In the genomic region with DNA sequence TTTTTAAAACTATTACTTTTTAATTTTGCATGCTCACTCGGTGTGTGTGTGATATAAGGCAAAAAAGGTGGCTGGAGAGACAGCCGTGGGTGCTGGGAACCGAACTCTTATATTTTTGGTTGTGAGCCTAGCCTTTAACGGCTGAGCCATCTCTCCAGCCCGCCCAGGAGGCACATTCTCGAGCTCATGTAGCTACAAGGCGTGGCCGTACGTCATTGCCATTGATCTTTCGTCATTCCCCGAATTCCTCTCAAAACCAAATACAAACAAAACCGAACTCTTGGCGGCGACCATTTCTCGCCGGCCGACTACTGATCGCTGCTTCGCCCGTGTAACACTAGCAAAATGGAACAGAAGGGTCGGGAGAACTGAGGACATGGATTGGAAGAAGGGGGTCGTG, we compare ENCODE assay signal across 8 mouse cellular contexts. TPM values are rescaled to one million over a fixed set of nuclear protein-coding genes. Genes with fewer than 3 reads are reported as not detected.
DNase-seq lines count a peak whose midpoint lies in the region; ATAC-seq and TF ChIP-seq lines count a peak whose summit lies in the region.
"Not testable (repeated sequence)": the region's sequence is repeated elsewhere in the genome, so short reads cannot be mapped to it uniquely, and the experiment has no call there.

No protein-coding gene starts in this region.

- not testable (repeated sequence) for TF ChIP-seq POLR2A in myocyte (IDR thresholded peaks at IDR 0.05; ENCODE audit: insufficient read length, low read depth)

- TF ChIP-seq CTCF in kidney, postnatal 0 days (IDR thresholded peaks at IDR 0.05; ENCODE audit: low read depth), result not testable (repeated sequence)

- 1% methylated on average over 22 of the region's 22 CpGs for WGBS in heart, embryonic 13.5 days
- WGBS in kidney, postnatal 0 days, result under 1% methylated on average over 22 of the region's 22 CpGs
- under 1% methylated on average over 22 of the region's 22 CpGs for WGBS in liver, embryonic 11.5 days

- H3K9ac ChIP-seq in heart, embryonic 13.5 days, result peak overlapping the region; percentile 85
- H3K9ac ChIP-seq in kidney, postnatal 0 days (ENCODE audit: low read depth, low read length), result peak overlapping the region; percentile 65
- H3K9ac ChIP-seq in liver, embryonic 11.5 days (ENCODE audit: low read depth, low read length), result peak overlapping the region; percentile 71

- peak overlapping the region; percentile 65 for H3K4me2 ChIP-seq in heart, embryonic 13.5 days
- peak overlapping the region; percentile 49 for H3K4me2 ChIP-seq in kidney, postnatal 0 days (ENCODE audit: low read length)
- peak overlapping the region; percentile 57 for H3K4me2 ChIP-seq in liver, embryonic 11.5 days
- peak overlapping the region; percentile 40 for H3K4me2 ChIP-seq in myocyte (ENCODE audit: low read depth)

- H3K9me3 ChIP-seq in heart, embryonic 13.5 days; kidney, postnatal 0 days (replicated peaks; ENCODE audit: low read length); liver, embryonic 11.5 days (ENCODE audit: control insufficient read depth, low read length): not testable (repeated sequence)

- peak overlapping the region; percentile 77 for H3K4me3 ChIP-seq in brown adipose tissue, adult 24 weeks (ENCODE audit: insufficient read depth, low read depth, low read length)
- peak overlapping the region; percentile 75 for H3K4me3 ChIP-seq in heart, embryonic 13.5 days
- peak overlapping the region; percentile 64 for H3K4me3 ChIP-seq in kidney, postnatal 0 days (replicated peaks; ENCODE audit: low read depth, low read length)
- peak overlapping the region; percentile 65 for H3K4me3 ChIP-seq in liver, embryonic 11.5 days (ENCODE audit: low read depth, low read length)
- peak overlapping the region; percentile 82 for H3K4me3 ChIP-seq in myocyte

- H3K27me3 ChIP-seq in heart, embryonic 13.5 days (replicated peaks); kidney, postnatal 0 days (ENCODE audit: insufficient read depth, low read length); liver, embryonic 11.5 days (replicated peaks; ENCODE audit: control insufficient read depth, insufficient read depth, low read length); myocyte (ENCODE audit: control insufficient read depth, insufficient read depth, insufficient read length): not testable (repeated sequence)

- peak; percentile 82 for DNase-seq in kidney, postnatal 0 days (ENCODE audit: low spot score)
- peak; percentile 88 for DNase-seq in liver, embryonic 11.5 days (ENCODE audit: low spot score)
- peak; percentile 89 to 96 for DNase-seq in spleen, postnatal 4 days (ENCODE audit: low spot score in 2 of 2)

- not testable (repeated sequence) for H3K79me2 ChIP-seq in myocyte (ENCODE audit: control insufficient read depth, insufficient read depth)

- peak overlapping the region; percentile 79 for H3K27ac ChIP-seq in brown adipose tissue, adult 24 weeks (replicated peaks; ENCODE audit: low read depth, low read length)
- peak overlapping the region; percentile 78 for H3K27ac ChIP-seq in heart, embryonic 13.5 days (replicated peaks)
- peak overlapping the region; percentile 88 for H3K27ac ChIP-seq in kidney, postnatal 0 days
- peak overlapping the region; percentile 71; the same call in 1 of the 2 replicates for H3K27ac ChIP-seq in liver, embryonic 11.5 days (ENCODE audit: low read depth, low read length)

- H3ac ChIP-seq in myocyte (ENCODE audit: control insufficient read depth, insufficient read length), result peak overlapping the region; percentile 93

- not testable (repeated sequence) for H3K4me1 ChIP-seq in brown adipose tissue, adult 24 weeks (ENCODE audit: control insufficient read depth, insufficient read depth, insufficient read length, low read length); heart, embryonic 13.5 days; kidney, postnatal 0 days (replicated peaks; ENCODE audit: insufficient read depth, low read length); liver, embryonic 11.5 days (replicated peaks; ENCODE audit: control insufficient read depth, insufficient read depth, low read length)

- peak; percentile 56 for ATAC-seq in CD4-positive, CD25-positive, alpha-beta regulatory T cell, adult 4 months
- ATAC-seq in erythroid progenitor cell, adult 5-6 weeks (replicated peaks; ENCODE audit: low FRiP score, poor library complexity, severe bottlenecking), result peak; percentile 31
- not testable (repeated sequence) for ATAC-seq in heart, embryonic 13.5 days (ENCODE audit: extremely low read depth, insufficient number of reproducible peaks, low FRiP score, low TSS enrichment)
- ATAC-seq in kidney, postnatal 0 days (replicated peaks; ENCODE audit: low FRiP score, low read depth), result peak; percentile 30
- ATAC-seq in liver, embryonic 11.5 days (replicated peaks; ENCODE audit: low FRiP score), result peak; percentile 60

- H3K36me3 ChIP-seq in heart, embryonic 13.5 days; kidney, postnatal 0 days (ENCODE audit: insufficient read depth, low read length); liver, embryonic 11.5 days (ENCODE audit: control insufficient read depth, insufficient read depth, low read length); myocyte (ENCODE audit: control insufficient read depth, insufficient read depth): not testable (repeated sequence)

TF ChIP-seq in myocyte, 11 proteins besides CTCF, POLR2A, EP300 and RAD21:
- TF ChIP-seq E2F4 (IDR thresholded peaks at IDR 0.05; ENCODE audit: insufficient read depth), result peak; percentile 22
- TF ChIP-seq CEBPB (IDR thresholded peaks at IDR 0.05; ENCODE audit: insufficient read depth, poor library complexity, severe bottlenecking), result 0 out of 2 replicates have a peak, but pooled peaks have one; percentile 25
- TF ChIP-seq POLR2AphosphoS2 (IDR thresholded peaks at IDR 0.05; ENCODE audit: insufficient read length, low read depth), result peak; percentile 8
TF ChIP-seq in myocyte: peak in this region for 3; not testable (repeated sequence) for 8.

RNA-seq across cellular contexts. Expression of gene Klrb1c, which starts 29.0 kb away (rescaled TPM):
- 1 to 10 TPM; 2.5 to 3.5 TPM for polyA plus RNA-seq in CD4-positive, CD25-positive, alpha-beta regulatory T cell, adult 4 months (2017; shearing (Covaris generic))
- not detected in 2 replicates for polyA plus RNA-seq in brown adipose tissue, adult 24 weeks (2012; ENCODE audit: insufficient read depth, insufficient read length, missing spikeins)
- total RNA-seq in erythroid progenitor cell, adult 5-6 weeks (2015; ENCODE audit: low replicate concordance), result 10.5 TPM in 1 of 2 replicates, not detected in the other
- total RNA-seq in erythroid progenitor cell, adult 5-6 weeks (2017; ENCODE audit: low replicate concordance), result 1.3 and 1.5 TPM in 2 replicates
- 0.15 TPM in 1 of 2 replicates, not detected in the other for polyA plus RNA-seq in heart, embryonic 13.5 days (2015; fragmentation: Nextera tagmentation; extraction: Ambion mirVana)
- 0.16 and 0.17 TPM in 2 replicates for polyA plus RNA-seq in kidney, postnatal 0 days (2015; fragmentation: Nextera tagmentation; extraction: Ambion mirVana)
- not detected in 2 replicates for polyA plus RNA-seq in liver, embryonic 11.5 days (2014; fragmentation: Nextera tagmentation; extraction: Ambion mirVana)
- not detected for polyA plus RNA-seq in myocyte (2012; fragmentation: generic; extraction: Trizol)

RNA-seq across cellular contexts. Expression of gene Klrb1, which starts 37.2 kb away (rescaled TPM):
- not detected for polyA plus RNA-seq in CD4-positive, CD25-positive, alpha-beta regulatory T cell, adult 4 months (2017; shearing (Covaris generic))
- polyA plus RNA-seq in brown adipose tissue, adult 24 weeks (2012; ENCODE audit: insufficient read depth, insufficient read length, missing spikeins), result not detected in 2 replicates
- total RNA-seq in erythroid progenitor cell, adult 5-6 weeks (2015; ENCODE audit: low replicate concordance), result not detected in 2 replicates
- not detected in 2 replicates for total RNA-seq in erythroid progenitor cell, adult 5-6 weeks (2017; ENCODE audit: low replicate concordance)
- not detected in 2 replicates for polyA plus RNA-seq in heart, embryonic 13.5 days (2015; fragmentation: Nextera tagmentation; extraction: Ambion mirVana)
- not detected in 2 replicates for polyA plus RNA-seq in kidney, postnatal 0 days (2015; fragmentation: Nextera tagmentation; extraction: Ambion mirVana)
- not detected in 2 replicates for polyA plus RNA-seq in liver, embryonic 11.5 days (2014; fragmentation: Nextera tagmentation; extraction: Ambion mirVana)
- polyA plus RNA-seq in myocyte (2012; fragmentation: generic; extraction: Trizol), result not detected
